Mouse (Mus musculus) limb, embryonic 15.5 days (tissue): Measurements from ENCODE around the gene Kiz. TPM values are rescaled to one million over a fixed set of nuclear protein-coding genes. Genes with fewer than 3 reads are reported as not detected.

Source experiments
- ATAC-seq: fragments of 200-750 bp; cut with Nextera tagmentation; 2 replicates; pipeline ENCODE4 v1.8.0; 2017; ENCODE audit warnings: low read depth, moderate TSS enrichment; ENCODE audit not compliant: insufficient number of reproducible peaks, low FRiP score, low TSS enrichment
- H3K27ac ChIP-seq: fragments of 300-500 bp; sonication (generic); 2 replicates; pipeline ENCODE4 v1.5.1; 2015; ENCODE audit warnings: moderate library complexity, mild to moderate bottlenecking, inconsistent platforms
- H3K27me3 ChIP-seq: fragments of 300-500 bp; sonication (generic); 2 replicates; pipeline ENCODE4 v1.6.1; 2015; ENCODE audit warnings: inconsistent platforms
- H3K36me3 ChIP-seq: fragments of 300-500 bp; sonication (generic); 2 replicates; pipeline ENCODE4 v1.6.1; 2015; ENCODE audit warnings: inconsistent platforms
- H3K4me1 ChIP-seq: fragments of 300-500 bp; sonication (generic); 2 replicates; pipeline ENCODE4 v1.6.1; 2015; ENCODE audit warnings: inconsistent platforms
- H3K4me2 ChIP-seq: fragments of 300-500 bp; sonication (generic); 2 replicates; pipeline ENCODE4 v1.6.1; 2015; ENCODE audit warnings: mild to moderate bottlenecking, inconsistent platforms
- H3K4me3 ChIP-seq: fragments of 300-500 bp; sonication (generic); 2 replicates; pipeline ENCODE4 v1.5.1; 2015; ENCODE audit warnings: mild to moderate bottlenecking, inconsistent platforms
- H3K9ac ChIP-seq: fragments of 300-500 bp; sonication (generic); 2 replicates; pipeline ENCODE4 v1.6.1; 2015; ENCODE audit warnings: inconsistent platforms
- H3K9me3 ChIP-seq: fragments of 300-500 bp; sonication (generic); 2 replicates; pipeline ENCODE4 v1.6.1; 2016; ENCODE audit warnings: inconsistent platforms
- WGBS: fragments of 180-500 bp; shearing (Covaris S2); methylation state at CpG from one replicate; pipeline ENCODE4 v1.1.7; 2015; 5-methylcytosine and 5-hydroxymethylcytosine counted together
- polyA plus RNA-seq: library from polyadenylated mRNA; unstranded; fragments of >200 nt; fragmentation: Nextera tagmentation; extraction: Ambion mirVana; gene quantifications from 2 replicates; pipeline ENCODE4 v1.2.1, GENCODE M21; 2015

The Kiz gene
- polyA plus RNA-seq, 1 experiment from 2014 or later, result 25.1 TPM

GRCm38 (mm10) chr2:146835241-146835990 is 20.2 kb upstream of the Kiz start:
- H3K36me3 ChIP-seq, result no peaks in the 10 kb centered on the region
- ATAC-seq, result no peak
- H3K4me1 ChIP-seq, result peaks cover 32% of the 10 kb centered on the region
- H3K4me3 ChIP-seq, result peak overlapping the region; percentile 21; the same call in 1 of the 2 replicates
- WGBS, result 5% methylated on average over 20 of the region's 20 CpGs
- H3K4me2 ChIP-seq, result peak overlapping the region; percentile 39
- no peak overlapping the region for H3K27ac ChIP-seq
- peaks cover 92% of the 10 kb centered on the region for H3K27me3 ChIP-seq
- H3K9ac ChIP-seq, result no peak overlapping the region
- no peaks in the 10 kb centered on the region for H3K9me3 ChIP-seq

- H3K27me3 ChIP-seq, result peaks cover 94% of the 10 kb centered on the region
- H3K9me3 ChIP-seq, result no peaks in the 10 kb centered on the region
- no peak overlapping the region for H3K9ac ChIP-seq
- H3K36me3 ChIP-seq, result no peaks in the 10 kb centered on the region
- no peak overlapping the region for H3K4me2 ChIP-seq
- WGBS, result 4% methylated on average over 13 of the region's 13 CpGs
- no peak for ATAC-seq
- no peak overlapping the region for H3K4me3 ChIP-seq
- H3K27ac ChIP-seq, result no peak overlapping the region
- peaks cover 32% of the 10 kb centered on the region for H3K4me1 ChIP-seq
Measured at GRCm38 (mm10) chr2:146836246-146836645, 19.4 kb upstream of the Kiz start.

GRCm38 (mm10) chr2:146836871-146837550 is 18.7 kb upstream of the Kiz start:
- Histone ChIP-seq H3K36me3 (no peaks in the 10 kb centered on the region), H3K9me3 (no peaks in the 10 kb centered on the region), H3K4me2 (no peak overlapping the region), H3K9ac (no peak overlapping the region), H3K4me1 (peaks cover 32% of the 10 kb centered on the region), H3K27ac (no peak overlapping the region), H3K27me3 (peaks cover 94% of the 10 kb centered on the region), H3K4me3 (no peak overlapping the region)
- no peak for ATAC-seq
- WGBS, result 6% methylated on average over 17 of the region's 17 CpGs

GRCm38 (mm10) chr2:146837653-146838052 is 18.0 kb upstream of the Kiz start:
- Histone ChIP-seq H3K9ac (no peak overlapping the region), H3K36me3 (no peaks in the 10 kb centered on the region)

GRCm38 (mm10) chr2:146838596-146839302 is 16.9 kb upstream of the Kiz start:
- Histone ChIP-seq H3K36me3 (no peaks in the 10 kb centered on the region), H3K4me3 (peak overlapping the region; percentile 10; the same call in 1 of the 2 replicates), H3K27me3 (peaks cover 81% of the 10 kb centered on the region), H3K9ac (no peak overlapping the region), H3K4me1 (peaks cover 29% of the 10 kb centered on the region), H3K4me2 (0 out of 2 replicates have a peak overlapping the region, but pooled peaks have one; percentile 10), H3K27ac (no peak overlapping the region), H3K9me3 (no peaks in the 10 kb centered on the region)
- WGBS, result 2% methylated on average over 30 of the region's 30 CpGs
- ATAC-seq, result no peak

More at GRCm38 (mm10) chr2:146837653-146838052, 18.0 kb upstream of the Kiz start:
- H3K4me3 ChIP-seq, result no peak overlapping the region
- H3K9me3 ChIP-seq, result no peaks in the 10 kb centered on the region
- peaks cover 32% of the 10 kb centered on the region for H3K4me1 ChIP-seq
- H3K27me3 ChIP-seq, result peaks cover 92% of the 10 kb centered on the region
- no peak overlapping the region for H3K27ac ChIP-seq
- no peak for ATAC-seq
- WGBS, result 7% methylated on average over 1 of the region's 1 CpGs
- no peak overlapping the region for H3K4me2 ChIP-seq

- WGBS, result 2% methylated on average over 36 of the region's 36 CpGs
- Histone ChIP-seq H3K9ac (no peak overlapping the region), H3K4me3 (peak overlapping the region; percentile 10), H3K27ac (no peak overlapping the region), H3K36me3 (no peaks in the 10 kb centered on the region), H3K4me1 (peaks cover 23% of the 10 kb centered on the region), H3K27me3 (peaks cover 74% of the 10 kb centered on the region), H3K9me3 (no peaks in the 10 kb centered on the region), H3K4me2 (0 out of 2 replicates have a peak overlapping the region, but pooled peaks have one; percentile 10)
- ATAC-seq, result no peak
Measured at GRCm38 (mm10) chr2:146839303-146840030, 16.2 kb upstream of the Kiz start.

GRCm38 (mm10) chr2:146847863-146848262 is 7.8 kb upstream of the Kiz start:
- H3K27me3 ChIP-seq, result no peaks in the 10 kb centered on the region
- no peak for ATAC-seq
- H3K4me3 ChIP-seq, result no peak overlapping the region
- WGBS, result 88% methylated on average over 2 of the region's 2 CpGs
- no peak overlapping the region for H3K4me2 ChIP-seq
- no peak overlapping the region for H3K9ac ChIP-seq
- H3K27ac ChIP-seq, result no peak overlapping the region
- H3K4me1 ChIP-seq, result no peaks in the 10 kb centered on the region
- H3K36me3 ChIP-seq, result no peaks in the 10 kb centered on the region
- no peaks in the 10 kb centered on the region for H3K9me3 ChIP-seq

GRCm38 (mm10) chr2:146856120-146856519 is 456 bp downstream of the Kiz start:
- H3K27me3 ChIP-seq, result no peaks in the 10 kb centered on the region
- H3K4me2 ChIP-seq, result peak overlapping the region; percentile 65
- peak overlapping the region; percentile 94 for H3K4me3 ChIP-seq
- no peaks in the 10 kb centered on the region for H3K36me3 ChIP-seq
- ATAC-seq, result no peak; the same call in 1 of the 2 replicates
- no peaks in the 10 kb centered on the region for H3K9me3 ChIP-seq
- peak overlapping the region; percentile 75 for H3K9ac ChIP-seq
- WGBS, result under 1% methylated on average over 11 of the region's 11 CpGs
- no peaks in the 10 kb centered on the region for H3K4me1 ChIP-seq
- peak overlapping the region; percentile 71 for H3K27ac ChIP-seq

- Histone ChIP-seq H3K4me2 (no peak overlapping the region), H3K9ac (no peak overlapping the region), H3K27ac (no peak overlapping the region), H3K27me3 (no peaks in the 10 kb centered on the region), H3K4me1 (no peaks in the 10 kb centered on the region), H3K36me3 (peaks cover 3% of the 10 kb centered on the region; the same call in 1 of the 2 replicates), H3K4me3 (no peak overlapping the region), H3K9me3 (no peaks in the 10 kb centered on the region)
- no peak for ATAC-seq
- 60% methylated on average over 4 of the region's 4 CpGs for WGBS
Measured at GRCm38 (mm10) chr2:146856853-146857252, 1.2 kb downstream of the Kiz start.

GRCm38 (mm10) chr2:146865781-146866180 is 10.1 kb downstream of the Kiz start:
- H3K27ac ChIP-seq, result no peak overlapping the region
- no peak for ATAC-seq
- no peaks in the 10 kb centered on the region for H3K9me3 ChIP-seq
- peaks cover 14% of the 10 kb centered on the region; the same call in 1 of the 2 replicates for H3K36me3 ChIP-seq
- H3K9ac ChIP-seq, result no peak overlapping the region
- no peaks in the 10 kb centered on the region for H3K27me3 ChIP-seq
- no peaks in the 10 kb centered on the region for H3K4me1 ChIP-seq
- no peak overlapping the region for H3K4me2 ChIP-seq
- H3K4me3 ChIP-seq, result no peak overlapping the region
- WGBS, result 67% methylated on average over 3 of the region's 3 CpGs
